Mouse (Mus musculus) spleen, adult 2 months (tissue): ENCODE measurements around the gene Itgb5.

Source experiments
- CTCF ChIP-seq: fragments of 200-500 bp; IDR thresholded peaks from 2 replicates; pipeline ENCODE4 v1.5.1; 2011; ENCODE audit warnings: mild to moderate bottlenecking, inconsistent platforms; ENCODE audit not compliant: insufficient read depth, insufficient read length, insufficient replicate concordance; ENCODE audit errors: extremely low read depth
- POLR2A ChIP-seq: fragments of 200-500 bp; IDR thresholded peaks from 2 replicates; pipeline ENCODE4 v1.6.1; 2011; ENCODE audit warnings: low read depth, low read length, inconsistent platforms

DNA sequence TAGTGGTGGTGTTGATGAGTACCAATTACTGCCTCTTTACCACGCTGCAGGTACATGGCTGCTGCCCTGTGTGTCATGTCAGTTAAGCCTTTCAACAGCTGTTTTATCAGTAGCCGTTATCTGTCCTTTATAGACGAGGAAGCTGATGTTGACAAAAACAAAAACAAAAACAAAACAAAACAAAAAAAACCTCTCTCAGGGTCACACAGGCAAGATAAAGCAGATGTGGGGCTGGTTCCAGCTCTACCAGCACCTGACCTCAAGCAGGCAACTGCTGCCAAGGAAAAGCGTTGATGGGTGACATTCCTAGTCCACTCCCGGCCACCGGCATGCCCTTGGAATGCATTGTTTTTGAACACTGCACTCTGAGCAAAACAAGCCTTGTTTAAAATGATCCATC lies 63.1 kb downstream of the Itgb5 start:
- no peak for TF ChIP-seq CTCF
- TF ChIP-seq POLR2A: no peak
